Mouse (Mus musculus) testis, adult 2 months (tissue): ENCODE data around the gene Slc10a7. TPM values are rescaled to one million over a fixed set of nuclear protein-coding genes. Genes with fewer than 3 reads are reported as not detected.
A peak's percentile ranks its signal among the peaks of the same experiment; 100 is the strongest.

Source experiments
- H3K27ac ChIP-seq: fragments of 200-500 bp; 2 replicates; pipeline ENCODE4 v1.5.1; 2012; ENCODE audit warnings: low read depth, low read length; ENCODE audit not compliant: control insufficient read depth, insufficient read depth
- H3K27me3 ChIP-seq: fragments of 200-500 bp; 2 replicates; pipeline ENCODE4 v1.6.1; 2012; ENCODE audit warnings: mild to moderate bottlenecking, low read length, moderate library complexity; ENCODE audit not compliant: control insufficient read depth, insufficient read depth
- H3K36me3 ChIP-seq: fragments of 200-500 bp; 2 replicates; pipeline ENCODE4 v1.6.1; 2012; ENCODE audit warnings: mild to moderate bottlenecking, low read length; ENCODE audit not compliant: control insufficient read depth, insufficient read depth
- H3K4me1 ChIP-seq: fragments of 200-500 bp; 2 replicates; pipeline ENCODE4 v1.6.1; 2012; ENCODE audit warnings: low read length; ENCODE audit not compliant: control insufficient read depth, insufficient read depth
- H3K4me3 ChIP-seq: fragments of 200-500 bp; 2 replicates; pipeline ENCODE4 v1.5.1; 2012; ENCODE audit warnings: low read depth, mild to moderate bottlenecking, low read length, moderate library complexity, mixed read lengths; ENCODE audit not compliant: control insufficient read depth
- CTCF ChIP-seq: fragments of 200-500 bp; IDR thresholded peaks from 2 replicates; pipeline ENCODE4 v1.5.1; 2012; ENCODE audit warnings: low read depth, mild to moderate bottlenecking, inconsistent platforms, low read length, moderate library complexity; ENCODE audit not compliant: control insufficient read depth, insufficient read depth, insufficient replicate concordance
- POLR2A ChIP-seq: fragments of 200-500 bp; IDR thresholded peaks from 2 replicates; pipeline ENCODE4 v1.6.1; 2012; ENCODE audit warnings: low read depth, mild to moderate bottlenecking, inconsistent platforms, low read length, moderate library complexity; ENCODE audit not compliant: control insufficient read depth
- polyA plus RNA-seq: library from polyadenylated mRNA; depleted of rRNA; stranded (reverse); fragments of >200 nt; gene quantifications from 2 replicates; pipeline ENCODE4 v1.2.3, GENCODE M21; 2012

Gene Slc10a7
- polyA plus RNA-seq, 1 experiment, result 10.8 TPM

GRCm38 (mm10) chr8:78747052-78747451 lies 237.9 kb downstream of the Slc10a7 start:
- H3K27ac ChIP-seq, result no peak overlapping the region
- H3K4me1 ChIP-seq, result no peaks in the 10 kb centered on the region
- no peaks in the 10 kb centered on the region for H3K36me3 ChIP-seq
- H3K4me3 ChIP-seq, result no peak overlapping the region
- H3K27me3 ChIP-seq, result no peaks in the 10 kb centered on the region
- no peak for TF ChIP-seq POLR2A
- no peak for TF ChIP-seq CTCF

DNA sequence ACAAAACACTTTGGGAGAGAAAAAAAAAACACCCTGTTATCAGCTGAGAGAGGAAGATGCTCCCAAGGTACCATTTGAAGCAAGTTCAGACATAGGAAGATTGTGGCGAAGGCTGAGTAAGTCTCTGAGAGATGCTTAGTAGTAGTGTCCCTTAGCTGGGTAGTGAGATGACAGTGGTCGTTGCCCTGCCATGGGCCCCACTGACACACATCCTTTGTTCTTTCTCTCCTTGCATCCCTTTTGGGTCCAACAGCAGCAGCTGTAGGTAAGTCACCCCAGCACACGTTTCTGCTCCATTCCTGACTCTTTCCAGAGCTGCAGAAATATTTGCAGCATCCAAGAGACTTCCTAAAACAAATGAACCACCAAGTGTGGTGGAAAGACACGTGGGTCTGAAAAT lies 239.6 kb downstream of the Slc10a7 start:
- Histone ChIP-seq H3K4me1 (no peaks in the 10 kb centered on the region), H3K27ac (no peak overlapping the region), H3K36me3 (no peaks in the 10 kb centered on the region), H3K4me3 (no peak overlapping the region), H3K27me3 (no peaks in the 10 kb centered on the region)
- no peak for TF ChIP-seq POLR2A
- no peak for TF ChIP-seq CTCF

GRCm38 (mm10) chr8:78749861-78750825 lies 241.0 kb downstream of the Slc10a7 start:
- Histone ChIP-seq H3K4me3 (no peak overlapping the region), H3K27ac (0 out of 2 replicates have a peak overlapping the region, but pooled peaks have one; percentile 15), H3K27me3 (no peaks in the 10 kb centered on the region), H3K4me1 (no peaks in the 10 kb centered on the region), H3K36me3 (no peaks in the 10 kb centered on the region)
- TF ChIP-seq POLR2A (no peak), CTCF (no peak)

DNA sequence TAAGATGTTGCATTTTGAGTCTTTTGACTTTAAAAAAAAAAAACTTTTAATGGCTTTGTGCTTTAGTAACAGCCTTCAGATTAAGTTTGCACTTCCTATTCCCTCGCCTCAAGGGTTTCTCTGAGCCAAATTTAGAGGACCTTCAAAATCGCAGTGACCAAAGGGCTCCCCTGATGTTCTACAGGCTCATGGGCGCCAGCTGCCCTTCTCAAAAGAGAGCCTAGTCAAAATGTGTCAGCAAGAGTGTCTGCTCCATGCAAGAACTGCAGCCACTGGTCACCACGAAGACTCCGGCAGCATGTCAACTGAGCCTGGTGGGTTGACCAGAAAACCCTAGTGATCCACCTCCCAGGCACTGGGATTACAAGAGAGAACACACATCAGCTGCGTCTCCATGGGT lies 242.0 kb downstream of the Slc10a7 start:
- H3K27me3 ChIP-seq, result no peaks in the 10 kb centered on the region
- no peak overlapping the region for H3K4me3 ChIP-seq
- H3K27ac ChIP-seq, result no peak overlapping the region
- H3K36me3 ChIP-seq, result no peaks in the 10 kb centered on the region
- H3K4me1 ChIP-seq, result no peaks in the 10 kb centered on the region
- TF ChIP-seq CTCF, result no peak
- TF ChIP-seq POLR2A, result no peak

DNA sequence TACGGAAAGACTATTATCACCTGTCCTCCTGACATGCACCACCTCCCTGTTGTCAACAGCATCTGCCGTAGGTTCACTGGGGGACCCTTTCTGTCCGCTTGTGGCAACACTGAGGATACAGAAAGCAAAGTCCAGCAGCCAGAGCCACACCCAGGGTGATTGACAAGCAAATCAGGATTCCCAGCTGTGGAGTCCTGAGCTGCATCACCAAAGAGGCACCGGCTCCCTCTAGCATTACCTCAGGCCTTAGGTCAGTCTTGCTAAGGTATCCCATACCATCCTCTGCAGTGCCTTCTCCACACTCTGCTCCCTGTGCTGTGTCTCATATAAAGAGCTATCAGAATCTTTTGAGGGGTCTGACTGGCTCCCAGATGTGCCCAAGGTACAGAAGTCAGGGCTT lies 245.8 kb downstream of the Slc10a7 start:
- TF ChIP-seq CTCF (no peak), POLR2A (no peak)
- Histone ChIP-seq H3K36me3 (no peaks in the 10 kb centered on the region), H3K27me3 (no peaks in the 10 kb centered on the region), H3K27ac (no peak overlapping the region), H3K4me3 (no peak overlapping the region), H3K4me1 (no peaks in the 10 kb centered on the region)

GRCm38 (mm10) chr8:78759139-78759538 lies 250.0 kb downstream of the Slc10a7 start:
- TF ChIP-seq POLR2A, result no peak
- no peak for TF ChIP-seq CTCF
- H3K4me1 ChIP-seq, result no peaks in the 10 kb centered on the region
- H3K27ac ChIP-seq, result no peak overlapping the region
- H3K27me3 ChIP-seq, result no peaks in the 10 kb centered on the region
- no peak overlapping the region for H3K4me3 ChIP-seq
- no peaks in the 10 kb centered on the region for H3K36me3 ChIP-seq

DNA sequence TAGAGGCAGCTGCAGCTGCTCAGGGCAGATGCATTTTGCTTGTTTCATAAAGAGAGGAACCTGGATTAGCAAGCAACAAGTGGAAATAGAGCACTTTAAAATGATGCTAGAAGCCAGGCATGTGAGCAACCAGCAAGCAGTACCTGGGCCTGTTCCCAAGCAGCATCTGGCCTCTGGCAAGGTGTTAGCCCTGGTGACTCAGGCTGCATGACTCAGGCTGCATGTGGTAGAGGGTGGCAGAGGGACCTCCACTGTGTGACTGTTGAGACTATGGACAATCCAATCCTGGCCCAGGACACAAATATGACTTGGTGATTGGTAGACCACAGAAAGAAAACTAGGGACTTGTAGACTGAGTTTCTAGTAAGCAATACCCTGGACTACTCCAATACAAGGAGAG lies 255.8 kb downstream of the Slc10a7 start:
- TF ChIP-seq POLR2A, result no peak
- no peak for TF ChIP-seq CTCF
- no peaks in the 10 kb centered on the region for H3K36me3 ChIP-seq
- no peak overlapping the region for H3K27ac ChIP-seq
- no peaks in the 10 kb centered on the region for H3K4me1 ChIP-seq
- no peaks in the 10 kb centered on the region for H3K27me3 ChIP-seq
- H3K4me3 ChIP-seq, result no peak overlapping the region
